ENCODE assay signal across 8 mouse cellular contexts in genomic region chr15:78596914-78597313, GRCm38 (mm10). TPM values are rescaled to one million over a fixed set of nuclear protein-coding genes. Genes with fewer than 3 reads are reported as not detected.
DNase-seq lines count a peak whose midpoint lies in the region; ATAC-seq and TF ChIP-seq lines count a peak whose summit lies in the region.

Gene Cyth4, plus strand, starts transcription at chr15:78597047.

- no peak for TF ChIP-seq CTCF in intestine, postnatal 0 days (IDR thresholded peaks at IDR 0.05; ENCODE audit: low read depth)

- no peaks in the 10 kb centered on the region for H3K27me3 ChIP-seq in hindbrain, embryonic 10.5 days (ENCODE audit: insufficient read depth, poor library complexity, severe bottlenecking)
- H3K27me3 ChIP-seq in hindbrain, embryonic 14.5 days (ENCODE audit: control insufficient read depth, insufficient read depth, low read length): no peaks in the 10 kb centered on the region
- H3K27me3 ChIP-seq in intestine, postnatal 0 days (replicated peaks; ENCODE audit: control insufficient read depth, insufficient read depth, low read length): no peaks in the 10 kb centered on the region
- H3K27me3 ChIP-seq in liver, embryonic 12.5 days (replicated peaks): no peaks in the 10 kb centered on the region

- no peak within 1 kb of the TSS for H3K4me3 ChIP-seq in hindbrain, embryonic 10.5 days
- H3K4me3 ChIP-seq in hindbrain, embryonic 14.5 days (replicated peaks; ENCODE audit: low read length): no peak within 1 kb of the TSS
- no peak within 1 kb of the TSS for H3K4me3 ChIP-seq in intestine, postnatal 0 days (ENCODE audit: low read depth, low read length)
- peak within 1 kb of the TSS; percentile 33 for H3K4me3 ChIP-seq in liver, embryonic 12.5 days

- no peak for DNase-seq in hindbrain, embryonic 10.5 days (ENCODE audit: low spot score)
- DNase-seq in hindbrain, embryonic 14.5 days (ENCODE audit: low spot score): no peak
- DNase-seq in skeletal muscle tissue, adult 2 months (ENCODE audit: low read depth, low spot score): peak; percentile 60
- DNase-seq in testis, postnatal 10 days (ENCODE audit: low spot score): no peak
- no peak for DNase-seq in frontal cortex, postnatal 25 days (ENCODE audit: low spot score in 2 of 2)

- no peaks in the 10 kb centered on the region for H3K36me3 ChIP-seq in hindbrain, embryonic 10.5 days
- H3K36me3 ChIP-seq in hindbrain, embryonic 14.5 days (replicated peaks; ENCODE audit: control insufficient read depth, insufficient read depth): no peaks in the 10 kb centered on the region
- no peaks in the 10 kb centered on the region for H3K36me3 ChIP-seq in intestine, postnatal 0 days (ENCODE audit: control insufficient read depth, insufficient read depth)
- H3K36me3 ChIP-seq in liver, embryonic 12.5 days: no peaks in the 10 kb centered on the region

- ATAC-seq in hindbrain, embryonic 14.5 days (ENCODE audit: low FRiP score): no peak
- ATAC-seq in erythroblast, adult 5-6 weeks (replicated peaks; ENCODE audit: low FRiP score, poor library complexity, severe bottlenecking): no peak
- peak; percentile 25; the same call in 1 of the 2 replicates for ATAC-seq in intestine, postnatal 0 days
- no peak for ATAC-seq in liver, embryonic 12.5 days

- peak within 1 kb of the TSS; percentile 29; the same call in 1 of the 2 replicates for H3K27ac ChIP-seq in hindbrain, embryonic 10.5 days
- H3K27ac ChIP-seq in hindbrain, embryonic 14.5 days: no peak within 1 kb of the TSS
- no peak within 1 kb of the TSS for H3K27ac ChIP-seq in intestine, postnatal 0 days (ENCODE audit: low read depth, low read length)
- H3K27ac ChIP-seq in liver, embryonic 12.5 days: peak within 1 kb of the TSS; percentile 67

- no peak within 1 kb of the TSS for H3K9ac ChIP-seq in hindbrain, embryonic 14.5 days
- H3K9ac ChIP-seq in intestine, postnatal 0 days (ENCODE audit: low read depth, low read length): no peak within 1 kb of the TSS
- H3K9ac ChIP-seq in liver, embryonic 12.5 days: no peak within 1 kb of the TSS

- 84% methylated on average over 7 of the region's 7 CpGs for WGBS in hindbrain, embryonic 10.5 days
- WGBS in hindbrain, embryonic 14.5 days: 83% methylated on average over 7 of the region's 7 CpGs
- 73% methylated on average over 7 of the region's 7 CpGs for WGBS in intestine, postnatal 0 days
- WGBS in liver, embryonic 12.5 days (ENCODE audit: insufficient replicate concordance): 23% methylated on average over 7 of the region's 7 CpGs

- peaks cover 23% of the 10 kb centered on the region for H3K4me1 ChIP-seq in hindbrain, embryonic 10.5 days (replicated peaks)
- H3K4me1 ChIP-seq in hindbrain, embryonic 14.5 days (replicated peaks; ENCODE audit: control insufficient read depth, insufficient read depth, low read length): no peaks in the 10 kb centered on the region
- no peaks in the 10 kb centered on the region for H3K4me1 ChIP-seq in intestine, postnatal 0 days (replicated peaks; ENCODE audit: control insufficient read depth, insufficient read depth, low read length)
- H3K4me1 ChIP-seq in liver, embryonic 12.5 days: peaks cover 16% of the 10 kb centered on the region

- H3K9me3 ChIP-seq in hindbrain, embryonic 10.5 days: no peaks in the 10 kb centered on the region
- no peaks in the 10 kb centered on the region for H3K9me3 ChIP-seq in hindbrain, embryonic 14.5 days (ENCODE audit: control insufficient read depth, low read length)
- H3K9me3 ChIP-seq in intestine, postnatal 0 days (ENCODE audit: control insufficient read depth): no peaks in the 10 kb centered on the region
- no peaks in the 10 kb centered on the region for H3K9me3 ChIP-seq in liver, embryonic 12.5 days (replicated peaks)

- H3K4me2 ChIP-seq in hindbrain, embryonic 14.5 days (replicated peaks): no peak within 1 kb of the TSS
- H3K4me2 ChIP-seq in intestine, postnatal 0 days (replicated peaks; ENCODE audit: low read depth): 0 out of 2 replicates have a peak within 1 kb of the TSS, but pooled peaks have one; percentile 13
- peak within 1 kb of the TSS; percentile 32 for H3K4me2 ChIP-seq in liver, embryonic 12.5 days

RNA-seq across cellular contexts. Expression of gene Cyth4, which starts in this region (rescaled TPM):
- 4.9 and 8.1 TPM in 2 replicates for polyA plus RNA-seq in hindbrain, embryonic 10.5 days (2016; fragmentation: Nextera tagmentation; extraction: Ambion mirVana)
- 2.5 and 3.8 TPM in 2 replicates for polyA plus RNA-seq in hindbrain, embryonic 14.5 days (2014; fragmentation: Nextera tagmentation; extraction: Ambion mirVana)
- 17.1 and 19.4 TPM in 2 replicates for total RNA-seq in erythroblast, adult 5-6 weeks (2015; ENCODE audit: low replicate concordance)
- 18.1 and 20.1 TPM in 2 replicates for total RNA-seq in erythroblast, adult 5-6 weeks (2017; ENCODE audit: low replicate concordance)
- polyA plus RNA-seq in intestine, postnatal 0 days (2015; fragmentation: Nextera tagmentation; extraction: Ambion mirVana): 2.5 and 3.1 TPM in 2 replicates
- 15.2 and 15.3 TPM in 2 replicates for polyA plus RNA-seq in liver, embryonic 12.5 days (2016; fragmentation: Nextera tagmentation; extraction: Ambion mirVana)

Comparison
In these comparisons a context has a peak if more than half of its experiments do, and no peak if none do; other contexts are left out.
1. H3K27ac ChIP-seq: peak in hindbrain, embryonic 10.5 days (single experiment) and liver, embryonic 12.5 days (single experiment); none in hindbrain, embryonic 14.5 days (single experiment) and intestine, postnatal 0 days (single experiment).